Mouse (Mus musculus) monocyte, adult 2 months (primary cell): ENCODE data around the gene Fgr.

Experiments
- DNase-seq, 2 experiments: peaks; one replicate each; pipeline ENCODE4 v3.0.0; 2022; ENCODE audit warnings: low spot score in 2 of 2, low read depth in 1 of 2

The Fgr gene

GRCm38 (mm10) chr4:133035446-133035845 is 61.6 kb downstream of the Fgr start:
- DNase-seq = no peak

GRCm38 (mm10) chr4:133035946-133036345 is 62.1 kb downstream of the Fgr start:
- no peak for DNase-seq

- no peak for DNase-seq
Measured at GRCm38 (mm10) chr4:133037293-133037692, 63.4 kb downstream of the Fgr start.

DNA sequence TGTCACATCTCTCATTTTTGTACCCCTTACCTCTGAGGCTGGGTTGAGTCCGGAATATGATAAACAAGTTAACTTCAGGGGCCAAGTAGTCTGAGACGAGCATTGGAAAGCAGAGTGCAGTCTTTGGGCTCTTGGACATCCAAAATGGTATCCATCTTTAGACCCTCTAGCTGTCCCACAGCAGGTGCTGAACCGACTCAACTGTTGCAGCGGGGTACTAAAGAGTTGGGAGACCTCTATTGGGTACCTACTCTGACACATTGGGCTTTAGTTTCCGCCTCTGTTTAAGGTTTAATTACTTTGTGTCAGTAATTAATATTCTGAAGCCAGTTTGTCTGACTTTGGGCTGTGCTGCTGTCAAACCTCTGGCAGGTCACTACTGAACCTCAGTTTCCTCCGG is 63.9 kb downstream of the Fgr start:
- no peak for DNase-seq

GRCm38 (mm10) chr4:133038521-133039115 is 64.7 kb downstream of the Fgr start:
- no peak for DNase-seq

GRCm38 (mm10) chr4:133039116-133039819 is 65.4 kb downstream of the Fgr start:
- no peak for DNase-seq

DNA sequence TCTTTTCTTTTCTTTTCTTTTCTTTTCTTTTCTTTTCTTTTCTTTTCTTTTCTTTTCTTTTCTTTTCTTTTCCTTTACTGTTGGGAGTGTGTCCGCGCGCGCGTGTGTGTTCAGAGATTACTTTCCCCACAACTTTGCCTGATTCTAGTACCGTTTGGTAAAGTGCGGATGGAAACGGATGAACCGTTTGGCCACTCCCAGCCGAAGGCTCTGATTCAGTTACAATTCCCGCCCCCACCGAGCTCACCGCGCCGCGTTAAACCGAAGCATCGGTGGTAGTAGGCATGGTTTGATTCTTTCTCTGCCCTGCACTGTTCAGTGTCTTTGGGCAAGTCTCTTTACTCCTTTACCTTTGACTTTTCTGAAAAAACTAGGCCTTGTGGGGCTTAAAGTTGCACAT is 65.9 kb downstream of the Fgr start:
- DNase-seq = no peak

DNA sequence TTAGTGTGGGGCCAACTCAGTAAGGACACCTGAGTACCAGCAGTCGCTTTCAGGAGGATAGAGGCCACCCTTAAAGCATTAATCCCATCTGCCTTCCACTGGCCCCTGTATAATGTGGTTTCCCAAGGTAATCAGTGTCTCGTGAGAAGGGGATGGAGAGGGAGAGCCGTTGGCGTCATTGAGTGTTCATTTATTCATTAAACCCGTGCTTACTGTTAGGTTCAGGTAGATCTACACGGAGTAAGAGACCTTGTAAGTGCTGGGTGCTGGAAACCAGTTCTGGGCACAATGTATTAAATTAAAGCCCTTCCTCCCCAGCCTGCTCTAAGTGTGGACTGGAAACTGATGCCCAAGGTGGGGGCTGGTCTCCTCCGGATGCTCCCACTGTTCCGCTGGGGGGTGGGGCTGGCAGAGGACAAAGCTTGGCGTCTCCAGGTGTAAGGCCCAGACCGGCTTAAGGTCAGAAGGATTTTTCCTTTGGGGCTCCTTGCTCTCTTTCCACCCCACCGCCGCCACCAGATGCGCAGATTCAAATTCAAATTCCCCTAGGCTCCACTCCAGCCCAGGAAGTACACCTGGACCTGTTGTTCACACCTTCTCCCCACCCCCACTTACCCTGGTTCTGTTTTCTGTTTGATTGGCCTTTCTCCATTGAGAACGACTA is 66.5 kb downstream of the Fgr start:
- no peak for DNase-seq

- no peak for DNase-seq
Measured at GRCm38 (mm10) chr4:133042244-133042643, 68.3 kb downstream of the Fgr start.

- no peak for DNase-seq
Measured at GRCm38 (mm10) chr4:133042651-133043635, 69.0 kb downstream of the Fgr start.

DNA sequence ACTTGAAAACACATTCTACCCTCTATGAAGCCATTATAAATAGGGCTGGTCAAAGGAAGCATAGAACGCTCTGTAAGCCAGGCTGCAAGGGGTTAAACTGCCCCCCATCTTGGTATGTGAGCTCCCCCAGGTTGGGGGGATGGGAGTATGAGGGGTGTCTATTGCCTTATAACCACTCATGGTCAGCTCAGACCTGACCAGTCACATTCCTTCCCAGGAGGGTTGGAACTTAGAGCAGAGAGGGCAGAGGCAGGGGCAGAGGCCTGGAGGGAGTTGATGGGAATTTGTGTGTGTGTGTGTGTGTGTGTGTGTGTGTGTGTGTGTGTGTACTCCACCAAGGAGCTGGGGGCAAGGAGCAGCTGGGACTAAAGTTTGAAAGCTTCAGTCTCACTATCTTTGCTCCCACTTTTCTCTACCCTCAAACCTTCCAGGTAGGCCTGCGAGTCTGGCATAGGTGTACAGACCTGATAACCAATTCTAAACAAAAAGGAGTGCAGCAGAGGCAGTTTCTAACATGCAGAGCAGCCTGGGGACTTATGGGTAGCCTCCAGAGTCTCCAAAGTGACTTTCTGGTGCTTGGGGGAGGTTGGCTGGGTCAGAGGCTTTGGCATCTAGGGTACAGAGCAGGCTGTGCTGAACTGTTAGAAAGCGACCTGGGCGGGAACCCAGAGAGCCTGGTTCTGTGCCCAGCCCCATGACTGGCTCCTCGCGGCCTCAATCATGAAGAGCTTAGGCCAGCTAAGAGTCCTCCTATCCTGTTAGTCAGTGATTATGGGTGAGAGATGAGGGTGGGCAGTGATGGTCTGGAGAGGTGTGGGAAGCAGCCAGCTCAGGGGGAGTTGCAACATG is 70.1 kb downstream of the Fgr start:
- no peak for DNase-seq

- DNase-seq = no peak
Measured at GRCm38 (mm10) chr4:133044647-133045094, 70.8 kb downstream of the Fgr start.

- DNase-seq = no peak
Measured at GRCm38 (mm10) chr4:133045771-133046474, 72.0 kb downstream of the Fgr start.

DNA sequence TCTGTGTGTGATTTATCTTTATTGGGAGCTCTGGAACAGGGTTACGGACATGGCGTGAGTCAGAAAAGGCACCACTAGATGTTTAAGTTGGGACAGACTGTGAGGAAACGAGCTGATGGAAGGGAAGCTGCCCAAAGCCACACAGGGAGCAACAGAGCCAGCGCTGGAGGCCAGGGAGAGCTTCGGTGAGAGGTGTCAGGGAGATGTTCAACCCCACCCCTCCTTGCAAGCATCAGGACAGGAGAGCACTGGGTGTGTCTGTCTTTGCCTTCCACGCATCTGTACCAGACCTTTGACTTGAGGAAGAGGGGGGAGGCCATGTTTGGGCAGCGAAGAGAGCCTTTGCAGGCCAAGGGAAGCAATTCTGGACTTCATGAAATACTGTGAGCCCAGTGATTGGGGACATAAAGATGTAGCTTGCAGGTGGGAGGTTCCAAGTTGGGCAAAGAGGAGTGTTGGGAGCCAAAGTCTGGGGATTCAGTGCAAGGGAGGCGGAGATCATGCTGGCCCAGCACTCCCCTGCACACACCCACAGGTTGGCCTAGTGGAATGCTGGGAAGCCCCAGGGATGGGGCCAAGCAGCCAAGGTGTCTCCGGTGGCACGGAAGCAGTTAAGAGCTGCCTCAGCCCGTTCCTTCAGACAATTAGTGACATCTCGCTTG is 72.9 kb downstream of the Fgr start:
- no peak for DNase-seq

DNA sequence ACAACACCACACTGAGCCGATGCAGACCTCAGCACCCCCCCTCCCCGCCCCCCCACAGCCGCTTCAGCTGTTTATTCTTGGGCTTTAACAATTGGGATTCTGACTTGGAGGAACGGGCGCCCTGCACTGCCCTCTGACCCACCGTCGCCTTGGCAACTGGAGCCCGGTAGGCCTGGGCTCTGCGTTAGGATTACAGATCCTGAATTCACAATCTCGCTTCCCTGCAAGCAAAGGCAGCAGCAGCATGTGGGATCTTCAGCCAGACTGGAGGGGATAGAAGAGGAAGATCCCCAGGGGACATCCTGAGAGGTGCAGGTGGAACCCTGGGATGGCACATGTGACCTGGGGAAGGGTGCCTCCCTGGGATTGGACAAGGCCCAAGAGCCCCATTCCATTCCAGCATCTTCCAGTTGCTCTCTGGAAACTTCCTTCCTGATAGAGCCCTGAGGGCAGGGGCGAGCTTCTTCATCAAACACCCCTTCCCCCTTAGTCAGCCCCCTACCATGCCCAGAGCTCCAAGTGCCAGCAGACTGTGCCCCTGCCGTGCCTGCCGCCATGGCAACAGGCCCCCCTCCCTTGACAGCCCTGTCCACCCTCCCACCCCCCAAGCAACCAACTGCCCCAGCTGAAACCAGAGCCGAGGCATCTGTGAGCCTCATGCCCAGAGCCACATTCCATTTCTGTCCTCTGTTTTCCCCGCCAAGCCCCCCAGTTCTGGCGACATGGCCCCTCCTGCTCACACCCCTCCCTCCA is 73.6 kb downstream of the Fgr start:
- no peak for DNase-seq

- DNase-seq = no peak
Measured at GRCm38 (mm10) chr4:133049071-133049920, 75.4 kb downstream of the Fgr start.

DNA sequence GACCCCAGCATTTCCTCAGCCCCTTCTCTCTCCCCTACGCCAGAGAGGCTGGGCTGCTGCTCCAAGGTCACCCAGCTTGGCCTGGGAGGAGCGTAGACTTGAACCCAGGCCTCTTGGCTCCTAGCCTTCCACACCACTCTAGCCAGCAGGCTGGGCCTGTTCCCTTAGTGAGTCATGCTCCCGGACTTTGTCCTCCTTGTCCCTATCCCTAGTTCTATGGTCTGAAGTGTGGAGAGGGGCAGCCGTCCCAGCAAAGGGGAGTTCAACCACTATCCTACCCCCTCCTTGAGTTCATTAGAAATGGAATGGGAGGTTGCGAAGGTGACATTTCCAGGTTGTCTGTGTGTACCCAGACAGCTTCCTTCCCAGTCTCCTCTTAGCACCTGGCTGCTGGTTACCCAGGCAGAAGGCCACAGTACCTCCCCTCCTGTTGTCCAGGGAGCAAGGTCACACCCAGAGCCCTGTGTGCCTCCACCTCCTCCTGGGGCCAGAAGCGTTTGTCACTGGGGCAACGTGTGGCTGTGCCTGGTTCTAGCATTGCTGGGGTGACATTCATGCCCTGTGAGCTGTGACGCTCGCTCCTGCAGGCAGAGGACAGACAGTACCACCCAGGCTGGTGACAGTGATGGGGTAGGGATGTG is 76.4 kb downstream of the Fgr start:
- no peak for DNase-seq
